Mouse (Mus musculus) kidney, embryonic 15.5 days (tissue): ENCODE measurements around the gene Yae1d1. TPM values are rescaled to one million over a fixed set of nuclear protein-coding genes. Genes with fewer than 3 reads are reported as not detected.

ENCODE experiments used
- ATAC-seq: fragments of 200-750 bp; cut with Nextera tagmentation; replicated peaks from 2 replicates; pipeline ENCODE4 v1.8.0; 2017; ENCODE audit warnings: moderate TSS enrichment; ENCODE audit not compliant: low FRiP score
- H3K27ac ChIP-seq: fragments of 300-500 bp; sonication (generic); 2 replicates; pipeline ENCODE4 v1.5.1; 2015; ENCODE audit warnings: mild to moderate bottlenecking, inconsistent platforms
- H3K27me3 ChIP-seq: fragments of 300-500 bp; sonication (generic); 2 replicates; pipeline ENCODE4 v1.6.1; 2015; ENCODE audit warnings: inconsistent platforms
- H3K36me3 ChIP-seq: fragments of 300-500 bp; sonication (generic); 2 replicates; pipeline ENCODE4 v1.6.1; 2015; ENCODE audit warnings: inconsistent platforms
- H3K4me1 ChIP-seq: fragments of 300-500 bp; sonication (generic); 2 replicates; pipeline ENCODE4 v1.6.1; 2015; ENCODE audit warnings: inconsistent platforms
- H3K4me2 ChIP-seq: fragments of 300-500 bp; sonication (generic); 2 replicates; pipeline ENCODE4 v1.6.1; 2015; ENCODE audit warnings: moderate library complexity, mild to moderate bottlenecking, inconsistent platforms
- H3K4me3 ChIP-seq: fragments of 300-500 bp; sonication (generic); replicated peaks from 2 replicates; pipeline ENCODE4 v1.5.1; 2015; ENCODE audit warnings: mild to moderate bottlenecking, inconsistent platforms
- H3K9ac ChIP-seq: fragments of 300-500 bp; sonication (generic); 2 replicates; pipeline ENCODE4 v1.6.1; 2015; ENCODE audit warnings: mild to moderate bottlenecking, inconsistent platforms
- H3K9me3 ChIP-seq: fragments of 300-500 bp; sonication (generic); replicated peaks from 2 replicates; pipeline ENCODE4 v1.6.1; 2016; ENCODE audit warnings: inconsistent platforms
- WGBS: fragments of 180-500 bp; shearing (Covaris S2); methylation state at CpG from one replicate; pipeline ENCODE4 v1.1.7; 2015; ENCODE audit warnings: mixed read lengths; 5-methylcytosine and 5-hydroxymethylcytosine counted together
- polyA plus RNA-seq: library from polyadenylated mRNA; unstranded; fragments of >200 nt; fragmentation: Nextera tagmentation; extraction: Ambion mirVana; gene quantifications from 2 replicates; pipeline ENCODE4 v1.2.1, GENCODE M21; 2015

Gene Yae1d1
- polyA plus RNA-seq, result 77.9 and 81.0 TPM in 2 replicates

- peak within 1 kb of the TSS; percentile 90 for H3K27ac ChIP-seq
- H3K4me2 ChIP-seq, result peak within 1 kb of the TSS; percentile 79
- peak within 1 kb of the TSS; percentile 83 for H3K9ac ChIP-seq
- H3K4me3 ChIP-seq, result peak within 1 kb of the TSS; percentile 88
- no peaks in the 10 kb centered on the region for H3K27me3 ChIP-seq
- no peaks in the 10 kb centered on the region for H3K9me3 ChIP-seq
- under 1% methylated on average over 54 of the region's 54 CpGs for WGBS
- peaks cover 3% of the 10 kb centered on the region for H3K4me1 ChIP-seq
- H3K36me3 ChIP-seq, result peaks cover 11% of the 10 kb centered on the region; the same call in 1 of the 2 replicates
- ATAC-seq, result peak; percentile 100
These were observed at the start of gene Yae1d1 for GRCm38 (mm10) chr13:17992697-17993514. Gene Yae1d1 (minus strand): TSS chr13:17993349.

GRCm38 (mm10) chr13:18038814-18039213 lies 45.7 kb upstream of the Yae1d1 start:
- Histone ChIP-seq H3K27ac (no peak overlapping the region), H3K27me3 (no peaks in the 10 kb centered on the region), H3K9me3 (no peaks in the 10 kb centered on the region), H3K9ac (no peak overlapping the region), H3K4me1 (no peaks in the 10 kb centered on the region), H3K36me3 (no peaks in the 10 kb centered on the region), H3K4me2 (no peak overlapping the region), H3K4me3 (no peak overlapping the region)
- ATAC-seq, result no peak
- WGBS, result 73% methylated on average over 2 of the region's 2 CpGs

DNA sequence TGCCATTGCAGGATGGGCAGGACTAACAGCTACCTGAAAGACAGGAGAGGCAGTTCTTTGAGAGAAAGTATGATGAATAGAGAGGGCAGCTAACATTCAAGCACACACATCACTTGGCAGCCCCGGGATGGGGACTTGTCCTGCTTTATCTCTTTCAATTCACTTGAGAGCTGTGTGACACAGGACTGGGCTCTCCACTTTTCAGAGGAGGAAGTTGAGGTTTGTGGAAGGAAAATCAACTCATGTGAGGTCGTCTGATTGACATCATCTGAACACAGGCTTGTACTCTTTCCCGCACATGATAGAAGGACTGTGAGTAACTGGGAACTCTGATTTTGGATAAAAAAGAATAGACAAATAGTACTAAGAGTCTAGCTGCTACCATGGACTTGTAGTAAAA lies 23.5 kb upstream of the Yae1d1 start:
- ATAC-seq, result no peak
- H3K4me1 ChIP-seq, result no peaks in the 10 kb centered on the region
- H3K4me2 ChIP-seq, result no peak overlapping the region
- 81% methylated on average over 3 of the region's 3 CpGs for WGBS
- H3K9ac ChIP-seq, result no peak overlapping the region
- H3K4me3 ChIP-seq, result no peak overlapping the region
- no peaks in the 10 kb centered on the region for H3K36me3 ChIP-seq
- no peaks in the 10 kb centered on the region for H3K9me3 ChIP-seq
- no peak overlapping the region for H3K27ac ChIP-seq
- no peaks in the 10 kb centered on the region for H3K27me3 ChIP-seq

- ATAC-seq, result no peak
- no peak overlapping the region for H3K9ac ChIP-seq
- H3K27ac ChIP-seq, result no peak overlapping the region
- 69% methylated on average over 6 of the region's 6 CpGs for WGBS
- no peaks in the 10 kb centered on the region for H3K36me3 ChIP-seq
- no peaks in the 10 kb centered on the region for H3K9me3 ChIP-seq
- H3K27me3 ChIP-seq, result no peaks in the 10 kb centered on the region
- H3K4me2 ChIP-seq, result no peak overlapping the region
- no peaks in the 10 kb centered on the region for H3K4me1 ChIP-seq
- no peak overlapping the region for H3K4me3 ChIP-seq
These were observed 20.1 kb upstream of the Yae1d1 start for GRCm38 (mm10) chr13:18013205-18013604.

DNA sequence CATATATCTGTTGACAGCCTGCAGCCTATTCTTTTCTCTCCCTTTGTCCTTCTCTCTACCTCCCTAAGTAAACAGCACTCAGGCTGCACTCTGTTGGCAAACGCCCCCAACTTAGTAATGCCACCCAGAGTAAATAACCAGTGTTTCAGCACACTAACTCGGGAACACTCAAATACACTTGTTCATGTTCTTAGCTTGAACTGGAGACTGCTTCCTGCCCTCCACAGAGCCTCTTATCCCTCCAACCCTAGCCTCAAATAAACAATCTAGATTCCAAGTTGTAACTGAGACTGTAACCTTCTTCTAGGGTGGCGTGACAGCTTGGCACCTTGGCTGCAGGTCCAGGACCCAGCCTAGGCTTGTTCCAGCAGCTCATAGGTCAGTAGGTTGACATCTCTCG lies 17.9 kb upstream of the Yae1d1 start:
- Histone ChIP-seq H3K4me3 (no peak overlapping the region), H3K27me3 (no peaks in the 10 kb centered on the region), H3K9me3 (no peaks in the 10 kb centered on the region), H3K4me2 (no peak overlapping the region), H3K27ac (no peak overlapping the region), H3K9ac (no peak overlapping the region), H3K36me3 (no peaks in the 10 kb centered on the region), H3K4me1 (no peaks in the 10 kb centered on the region)
- ATAC-seq, result no peak
- 77% methylated on average over 4 of the region's 4 CpGs for WGBS

DNA sequence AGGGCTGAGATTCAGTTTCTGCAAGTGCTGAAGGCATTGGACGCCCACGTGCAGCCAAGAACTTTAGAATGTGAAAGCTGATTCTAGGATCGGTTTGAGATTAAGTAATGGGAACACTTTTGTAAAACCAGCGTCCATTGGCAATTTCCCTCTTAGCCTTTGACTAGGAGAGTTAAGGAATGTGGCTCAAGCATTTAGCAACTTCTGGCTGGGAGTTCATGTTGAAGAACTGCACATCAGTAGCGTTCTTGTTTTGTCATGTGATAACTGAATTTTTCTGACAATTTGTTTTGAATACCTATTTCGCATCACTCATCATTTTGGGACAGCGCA lies 332 bp upstream of the Yae1d1 start:
- Histone ChIP-seq H3K4me1 (peaks cover 3% of the 10 kb centered on the region), H3K36me3 (peaks cover 11% of the 10 kb centered on the region; the same call in 1 of the 2 replicates), H3K27ac (peak overlapping the region; percentile 90), H3K9me3 (no peaks in the 10 kb centered on the region), H3K4me3 (peak overlapping the region; percentile 88), H3K4me2 (peak overlapping the region; percentile 79), H3K9ac (peak overlapping the region; percentile 83), H3K27me3 (no peaks in the 10 kb centered on the region)
- WGBS, result 40% methylated on average over 7 of the region's 7 CpGs
- ATAC-seq, result peak; percentile 28

DNA sequence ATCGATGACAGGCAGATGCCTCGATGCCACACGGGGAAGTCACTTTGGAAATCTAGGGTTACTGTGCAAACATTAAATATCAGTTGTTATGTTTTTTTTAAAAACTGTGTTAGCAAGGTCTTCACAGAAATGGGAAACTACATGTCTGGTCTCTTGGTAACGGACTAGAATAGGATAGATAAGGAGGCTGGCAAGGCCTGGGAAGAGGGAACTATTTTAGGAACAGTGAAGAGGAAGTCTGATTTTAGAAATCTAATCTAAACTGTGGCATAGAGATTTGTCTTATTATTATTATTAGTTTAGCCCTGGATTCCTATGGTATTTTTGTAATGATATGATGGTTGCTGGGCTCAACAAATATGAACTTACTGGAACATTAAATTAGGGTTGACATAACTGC lies 1.1 kb downstream of the Yae1d1 start:
- WGBS, result 66% methylated on average over 4 of the region's 4 CpGs
- Histone ChIP-seq H3K4me3 (peak overlapping the region; percentile 88), H3K4me1 (peaks cover 3% of the 10 kb centered on the region), H3K9ac (peak overlapping the region; percentile 83; the same call in 1 of the 2 replicates), H3K27me3 (no peaks in the 10 kb centered on the region), H3K4me2 (peak overlapping the region; percentile 79), H3K27ac (no peak overlapping the region), H3K9me3 (no peaks in the 10 kb centered on the region), H3K36me3 (peaks cover 18% of the 10 kb centered on the region)
- ATAC-seq, result no peak

- H3K4me3 ChIP-seq, result no peak overlapping the region
- no peak overlapping the region for H3K9ac ChIP-seq
- ATAC-seq, result no peak
- H3K27ac ChIP-seq, result no peak overlapping the region
- peaks cover 52% of the 10 kb centered on the region for H3K36me3 ChIP-seq
- 58% methylated on average over 4 of the region's 4 CpGs for WGBS
- no peaks in the 10 kb centered on the region for H3K4me1 ChIP-seq
- no peak overlapping the region for H3K4me2 ChIP-seq
- H3K27me3 ChIP-seq, result no peaks in the 10 kb centered on the region
- no peaks in the 10 kb centered on the region for H3K9me3 ChIP-seq
These were observed 10.0 kb downstream of the Yae1d1 start for GRCm38 (mm10) chr13:17983194-17983593.

GRCm38 (mm10) chr13:17982634-17983033 lies 10.5 kb downstream of the Yae1d1 start:
- Histone ChIP-seq H3K36me3 (peaks cover 49% of the 10 kb centered on the region), H3K27ac (no peak overlapping the region), H3K4me3 (no peak overlapping the region), H3K4me2 (no peak overlapping the region), H3K4me1 (no peaks in the 10 kb centered on the region), H3K9ac (no peak overlapping the region), H3K9me3 (no peaks in the 10 kb centered on the region), H3K27me3 (no peaks in the 10 kb centered on the region)
- 81% methylated on average over 5 of the region's 5 CpGs for WGBS
- ATAC-seq, result no peak

DNA sequence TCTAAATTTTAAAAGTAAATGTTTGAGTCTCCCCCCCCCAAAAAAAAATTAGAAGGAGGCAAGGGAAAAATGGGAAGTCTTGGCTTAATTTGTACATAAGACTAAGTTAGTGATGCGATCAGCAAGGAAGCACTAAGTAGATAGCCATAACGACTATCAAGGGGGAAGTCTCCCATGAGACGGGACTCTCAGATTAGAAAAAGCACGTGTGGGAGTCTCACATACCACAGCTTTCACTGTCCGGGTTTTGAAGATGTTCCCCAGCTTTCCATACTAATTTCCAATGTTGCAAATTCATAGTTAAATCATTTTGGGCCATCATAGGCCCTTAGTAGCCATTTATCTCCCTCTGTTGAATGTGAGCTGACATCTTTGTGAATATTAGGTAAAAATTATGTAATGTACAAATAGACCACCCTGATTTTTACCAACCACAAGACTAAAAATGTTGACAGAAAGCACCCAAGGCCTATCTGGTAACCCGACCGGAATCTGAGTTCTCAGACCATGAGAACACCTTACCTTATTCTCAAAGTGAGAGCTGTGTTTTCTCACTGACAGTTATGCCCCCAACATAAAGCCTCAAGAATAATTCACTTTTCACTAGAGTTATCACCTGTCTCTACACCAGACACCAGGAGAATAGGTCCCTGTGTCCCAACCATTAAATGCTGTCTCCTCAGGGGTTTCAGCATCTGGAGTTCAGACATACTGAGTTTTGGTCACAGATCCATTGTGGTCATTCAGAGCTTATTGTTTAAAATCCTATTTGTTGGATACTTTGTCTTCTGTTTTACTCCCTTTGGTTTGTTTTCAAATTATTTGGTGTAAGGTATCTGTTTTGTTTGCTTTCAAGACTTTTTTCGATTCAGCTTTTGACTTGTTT lies 16.1 kb downstream of the Yae1d1 start:
- Histone ChIP-seq H3K36me3 (no peaks in the 10 kb centered on the region), H3K9ac (no peak overlapping the region), H3K4me2 (no peak overlapping the region), H3K27me3 (no peaks in the 10 kb centered on the region), H3K9me3 (no peaks in the 10 kb centered on the region), H3K4me3 (no peak overlapping the region), H3K4me1 (no peaks in the 10 kb centered on the region), H3K27ac (no peak overlapping the region)
- no peak for ATAC-seq
- WGBS, result 72% methylated on average over 8 of the region's 8 CpGs

GRCm38 (mm10) chr13:17975891-17976290 lies 17.3 kb downstream of the Yae1d1 start:
- Histone ChIP-seq H3K9me3 (no peaks in the 10 kb centered on the region), H3K27me3 (no peaks in the 10 kb centered on the region), H3K9ac (no peak overlapping the region), H3K4me1 (no peaks in the 10 kb centered on the region), H3K27ac (no peak overlapping the region), H3K4me2 (no peak overlapping the region), H3K4me3 (no peak overlapping the region), H3K36me3 (no peaks in the 10 kb centered on the region)
- ATAC-seq, result 0 out of 2 replicates have a peak, but pooled peaks have one; percentile 25
- 24% methylated on average over 2 of the region's 2 CpGs for WGBS

- no peaks in the 10 kb centered on the region for H3K4me1 ChIP-seq
- no peaks in the 10 kb centered on the region for H3K9me3 ChIP-seq
- no peak overlapping the region for H3K4me2 ChIP-seq
- H3K36me3 ChIP-seq, result no peaks in the 10 kb centered on the region
- no peak for ATAC-seq
- WGBS, result 73% methylated on average over 1 of the region's 1 CpGs
- no peaks in the 10 kb centered on the region for H3K27me3 ChIP-seq
- no peak overlapping the region for H3K4me3 ChIP-seq
- no peak overlapping the region for H3K9ac ChIP-seq
- H3K27ac ChIP-seq, result no peak overlapping the region
These were observed 17.7 kb downstream of the Yae1d1 start for GRCm38 (mm10) chr13:17975457-17975856.
